Mouse (Mus musculus) cerebellum, adult 2 months (tissue): ENCODE measurements at regions not wholly inside any gene's neighbourhood (a gene's known extent, or its start where the extent isn't known, plus 50 kb on each side); places are given as distances from the start of the nearest gene placed in this dataset.
A peak's percentile ranks its signal among the peaks of the same experiment; 100 is the strongest.
"Not testable (repeated sequence)": the region's sequence is repeated elsewhere in the genome, so short reads cannot be mapped to it uniquely, and the experiment has no call there.

Source experiments
- DNase-seq, 2 experiments: peaks; one replicate each; pipeline ENCODE4 v3.0.0; 2021
- H3K27ac ChIP-seq: fragments of 200-500 bp; 2 replicates; pipeline ENCODE4 v1.5.1; 2012; ENCODE audit warnings: low read length, control low read depth, inconsistent platforms; ENCODE audit not compliant: insufficient read depth
- H3K27me3 ChIP-seq: fragments of 200-500 bp; 2 replicates; pipeline ENCODE4 v1.6.1; 2012; ENCODE audit warnings: inconsistent platforms, mild to moderate bottlenecking, low read length, moderate library complexity; ENCODE audit not compliant: control insufficient read depth, insufficient read depth
- H3K4me1 ChIP-seq: fragments of 200-500 bp; 2 replicates; pipeline ENCODE4 v1.6.1; 2011; ENCODE audit warnings: low read length; ENCODE audit not compliant: control insufficient read depth, insufficient read depth
- H3K4me3 ChIP-seq: fragments of 200-500 bp; replicated peaks from 2 replicates; pipeline ENCODE3; 2011; ENCODE audit warnings: mild to moderate bottlenecking, low read depth, low read length, control low read depth; ENCODE audit not compliant: insufficient read depth
- CTCF ChIP-seq: fragments of 200-500 bp; IDR thresholded peaks from 2 replicates; pipeline ENCODE4 v1.5.1; 2011; ENCODE audit warnings: low read depth, mild to moderate bottlenecking, control low read depth, low read length, moderate library complexity, borderline replicate concordance; ENCODE audit not compliant: insufficient read depth
- POLR2A ChIP-seq: fragments of 200-500 bp; IDR thresholded peaks from 2 replicates; pipeline ENCODE4 v1.6.1; 2011; ENCODE audit warnings: low read length, control low read depth, borderline replicate concordance; ENCODE audit not compliant: insufficient read depth
- WGBS: fragments of 180-500 bp; shearing (Covaris S2); methylation state at CpG from one replicate; pipeline ENCODE4 v1.1.7; 2018; 5-methylcytosine and 5-hydroxymethylcytosine counted together

DNA sequence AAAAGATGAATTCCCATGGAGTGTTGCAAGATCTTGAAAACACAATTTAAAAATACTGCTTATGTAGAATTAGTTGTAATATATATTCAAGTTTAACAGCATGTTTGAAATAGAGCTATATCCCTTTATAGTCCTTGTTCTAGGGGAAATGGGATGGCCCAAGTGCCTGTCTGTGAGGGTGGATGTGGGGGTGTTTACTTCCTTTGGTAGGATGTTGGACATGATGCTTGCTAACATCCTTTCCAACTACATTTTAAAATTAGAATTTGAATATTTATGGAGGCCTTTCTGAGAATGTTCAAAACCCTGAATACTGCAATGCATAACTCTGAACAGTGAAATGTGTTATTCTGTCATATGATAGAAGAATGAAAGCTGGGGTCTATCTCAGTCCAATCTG lies 903.6 kb downstream of the Gm9195 start:
- no peak for DNase-seq

DNA sequence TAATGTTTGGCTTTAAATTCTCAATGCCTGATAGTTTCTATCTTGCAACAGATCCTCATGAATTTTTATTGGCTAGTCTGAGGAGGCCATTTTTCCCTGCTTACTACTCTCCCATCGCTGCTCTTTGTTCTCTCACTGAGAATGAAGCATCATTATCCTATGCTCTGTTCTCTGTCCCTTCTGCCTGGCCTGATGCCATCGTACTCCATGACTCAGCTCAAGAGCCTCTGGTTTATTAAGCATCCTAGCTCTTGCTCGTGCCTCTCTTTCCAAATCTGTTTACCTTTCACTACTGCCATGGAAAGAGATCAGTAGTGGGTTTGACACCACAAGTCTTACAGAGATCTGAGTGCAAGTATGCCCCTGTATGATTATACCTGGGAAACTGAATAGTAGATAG lies 926.8 kb downstream of the Gm9195 start:
- DNase-seq, result no peak
- no peaks in the 10 kb centered on the region for H3K4me1 ChIP-seq
- WGBS, result 52% methylated on average over 3 of the region's 3 CpGs
- TF ChIP-seq POLR2A (no peak), CTCF (no peak)
- no peak overlapping the region for H3K27ac ChIP-seq
- no peak overlapping the region for H3K4me3 ChIP-seq
- no peaks in the 10 kb centered on the region for H3K27me3 ChIP-seq

More for the DNA sequence above, 903.6 kb downstream of the Gm9195 start:
- Histone ChIP-seq H3K4me3 (no peak overlapping the region), H3K27ac (no peak overlapping the region), H3K27me3 (no peaks in the 10 kb centered on the region), H3K4me1 (no peaks in the 10 kb centered on the region)
- no peak for TF ChIP-seq POLR2A
- TF ChIP-seq CTCF, result no peak

DNA sequence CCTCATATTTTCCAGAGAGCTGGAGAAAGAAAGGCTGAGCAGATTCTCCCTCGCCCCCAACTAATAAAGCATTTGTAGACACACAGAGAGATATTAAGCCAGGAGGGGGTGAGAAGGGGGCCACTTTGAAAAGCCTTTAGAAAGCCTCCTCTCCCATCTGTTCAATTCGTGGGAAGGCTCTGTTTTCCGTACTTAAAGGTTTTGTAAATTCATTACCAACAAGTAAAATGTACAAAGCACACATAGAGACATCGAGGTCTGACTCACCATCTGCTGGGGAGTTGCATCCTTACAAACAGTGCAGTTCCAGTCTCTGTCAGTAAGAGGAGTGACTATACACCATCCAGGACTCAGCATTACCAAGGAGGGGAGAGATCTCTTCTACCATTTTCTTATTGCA lies 929.7 kb downstream of the Gm9195 start:
- Histone ChIP-seq H3K27ac (no peak overlapping the region), H3K27me3 (no peaks in the 10 kb centered on the region), H3K4me1 (no peaks in the 10 kb centered on the region), H3K4me3 (no peak overlapping the region)
- 32% methylated on average over 4 of the region's 4 CpGs for WGBS
- TF ChIP-seq POLR2A, result no peak
- TF ChIP-seq CTCF, result no peak
- DNase-seq, result no peak

DNA sequence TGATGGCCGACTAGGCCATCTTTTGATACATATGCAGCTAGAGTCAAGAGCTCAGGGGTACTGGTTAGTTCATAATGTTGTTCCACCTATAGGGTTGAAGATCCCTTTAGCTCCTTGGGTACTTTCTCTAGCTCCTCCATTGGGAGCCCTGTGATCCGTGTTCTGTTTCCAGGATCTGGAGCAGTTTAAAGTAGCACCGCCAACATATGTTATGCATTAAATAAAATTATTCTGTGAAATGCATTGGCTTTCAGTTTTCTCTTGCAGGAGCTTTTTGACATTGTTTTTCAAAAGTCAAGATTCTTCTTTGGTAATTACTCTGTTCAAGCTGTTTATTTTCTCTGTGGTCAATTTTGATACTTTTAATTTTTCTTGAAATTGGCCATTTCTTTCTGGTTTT lies 937.3 kb downstream of the Gm9195 start:
- not testable (repeated sequence) for DNase-seq, H3K27ac ChIP-seq, H3K4me1 ChIP-seq, H3K4me3 ChIP-seq, H3K27me3 ChIP-seq
- WGBS, result 92% methylated on average over 2 of the region's 3 CpGs

DNA sequence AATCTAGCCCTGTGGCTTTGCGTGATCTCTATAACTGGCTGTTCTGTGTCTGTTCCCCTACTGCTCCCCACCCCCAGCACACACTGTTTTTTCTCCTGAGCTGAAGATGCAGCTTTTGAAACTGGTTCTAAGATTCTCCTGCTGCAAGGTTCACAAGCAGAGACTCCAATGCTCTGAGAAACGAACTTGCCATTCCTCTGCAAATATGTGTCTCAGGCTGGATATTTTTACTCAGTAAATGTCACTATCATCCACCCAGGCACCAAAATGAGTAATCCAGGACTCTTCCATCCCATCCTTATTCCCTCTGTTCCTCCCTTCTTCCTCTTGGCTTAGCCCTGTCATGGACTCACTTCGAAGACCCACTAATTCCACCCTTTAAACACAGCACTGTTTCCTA lies 943.9 kb upstream of the Fam160b2 start:
- DNase-seq, result no peak
- Histone ChIP-seq H3K4me3 (no peak overlapping the region), H3K27me3 (no peaks in the 10 kb centered on the region), H3K27ac (no peak overlapping the region), H3K4me1 (no peaks in the 10 kb centered on the region)
- 90% methylated on average over 3 of the region's 3 CpGs for WGBS
- no peak for TF ChIP-seq CTCF
- no peak for TF ChIP-seq POLR2A

DNA sequence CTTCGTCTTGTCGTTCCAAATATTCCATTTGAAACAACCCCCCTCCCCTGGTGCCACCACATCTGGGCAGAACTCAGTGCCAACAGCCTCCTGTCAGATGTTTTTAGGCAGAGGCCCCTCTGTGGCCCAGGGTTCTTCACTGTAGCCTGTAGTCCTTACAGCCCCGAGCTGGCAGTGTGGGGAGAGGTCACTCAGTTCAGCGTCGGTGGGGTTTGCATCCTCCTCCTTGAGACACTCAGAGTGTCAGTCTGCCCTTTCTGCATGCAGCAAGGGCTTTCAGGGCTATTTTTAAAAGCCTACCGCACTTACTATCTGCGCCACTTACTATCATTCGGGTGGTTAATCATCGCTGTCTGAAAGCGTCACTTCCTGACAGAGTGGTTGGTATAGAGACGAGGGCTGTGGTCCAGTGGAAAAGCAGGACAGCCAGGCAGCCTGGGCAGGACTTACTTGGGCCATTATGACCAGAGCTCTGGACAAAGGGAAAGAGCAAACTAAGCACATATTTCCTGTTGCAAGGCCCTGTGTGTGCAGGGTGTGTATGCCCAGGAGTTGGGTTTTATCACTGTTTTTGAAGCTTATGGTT lies 932.5 kb upstream of the Fam160b2 start:
- Histone ChIP-seq H3K4me1 (no peaks in the 10 kb centered on the region), H3K4me3 (no peak overlapping the region), H3K27ac (no peak overlapping the region), H3K27me3 (no peaks in the 10 kb centered on the region; the same call in 1 of the 2 replicates)
- 61% methylated on average over 11 of the region's 11 CpGs for WGBS
- TF ChIP-seq POLR2A (no peak), CTCF (no peak)
- DNase-seq, result no peak

DNA sequence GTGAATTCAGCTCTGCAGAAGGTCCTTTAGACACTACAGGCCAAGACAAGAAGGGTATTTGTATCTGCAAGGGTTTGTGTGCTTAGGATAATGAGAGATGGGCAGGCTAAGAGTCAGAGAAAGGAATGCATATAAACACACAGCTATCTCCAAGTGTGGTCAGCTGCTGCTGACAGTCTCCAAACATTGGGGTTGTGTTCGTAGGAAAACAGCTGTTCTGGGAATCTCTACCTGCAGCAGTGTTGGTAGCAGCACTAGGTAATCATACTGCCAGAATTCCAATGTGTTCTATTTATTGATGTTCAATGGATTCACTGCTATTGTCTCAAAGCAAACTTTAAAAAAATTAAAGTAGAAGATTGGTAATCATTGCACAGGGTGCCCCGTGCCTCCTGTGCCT lies 931.7 kb upstream of the Fam160b2 start:
- Histone ChIP-seq H3K4me3 (no peak overlapping the region), H3K27me3 (no peaks in the 10 kb centered on the region; the same call in 1 of the 2 replicates), H3K4me1 (no peaks in the 10 kb centered on the region), H3K27ac (no peak overlapping the region)
- WGBS, result 86% methylated on average over 2 of the region's 2 CpGs
- TF ChIP-seq CTCF (no peak), POLR2A (no peak)
- DNase-seq, result no peak

DNA sequence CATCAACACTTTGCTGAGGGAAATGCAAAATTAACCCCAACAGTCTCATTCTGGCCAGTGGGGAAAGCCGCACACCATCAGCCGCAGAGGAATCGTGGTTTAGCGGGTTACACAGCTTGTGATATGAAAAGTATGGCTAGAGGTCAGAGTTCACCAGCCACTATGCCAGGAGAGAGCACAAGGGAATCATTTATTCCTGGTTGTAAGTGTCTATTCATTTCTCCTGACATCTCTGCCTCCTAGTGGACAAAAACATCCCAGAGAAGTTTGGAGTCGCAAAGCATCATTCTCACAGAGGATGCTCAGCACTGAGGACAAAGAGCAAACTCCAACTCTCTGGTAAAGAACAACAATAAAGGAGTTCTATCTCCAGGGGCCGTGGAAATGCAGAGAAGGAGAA lies 930.8 kb upstream of the Fam160b2 start:
- no peaks in the 10 kb centered on the region; the same call in 1 of the 2 replicates for H3K27me3 ChIP-seq
- H3K4me1 ChIP-seq, result no peaks in the 10 kb centered on the region
- TF ChIP-seq POLR2A (no peak), CTCF (no peak)
- H3K27ac ChIP-seq, result no peak overlapping the region
- WGBS, result 72% methylated on average over 6 of the region's 6 CpGs
- H3K4me3 ChIP-seq, result no peak overlapping the region
- DNase-seq, result peak in 1 of 2 experiments; percentile 1

DNA sequence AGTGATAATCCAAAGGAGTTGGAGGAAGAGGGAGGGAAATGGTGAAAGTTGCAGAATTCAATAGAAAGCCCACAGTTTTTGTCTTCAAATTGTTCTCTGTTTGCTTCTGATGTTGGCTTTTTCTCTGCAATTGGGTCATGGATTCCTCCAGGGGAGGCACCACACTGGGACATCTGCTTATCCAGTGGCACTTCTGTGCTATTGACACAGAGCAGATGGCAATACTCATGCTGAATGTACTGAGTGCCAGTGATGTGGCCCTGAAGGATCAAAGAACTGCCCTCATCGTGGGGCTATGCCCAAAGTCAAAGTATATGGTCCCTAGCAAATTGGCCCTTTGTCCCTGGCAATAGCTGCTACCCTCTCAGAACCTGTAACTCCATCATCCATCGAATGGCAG lies 918.9 kb upstream of the Fam160b2 start:
- peaks cover 5% of the 10 kb centered on the region; the same call in 1 of the 2 replicates for H3K4me1 ChIP-seq
- no peak for TF ChIP-seq POLR2A
- TF ChIP-seq CTCF, result no peak
- H3K4me3 ChIP-seq, result no peak overlapping the region
- DNase-seq, result peak; percentile 23 to 58
- no peak overlapping the region for H3K27ac ChIP-seq
- 30% methylated on average over 2 of the region's 2 CpGs for WGBS
- H3K27me3 ChIP-seq, result no peaks in the 10 kb centered on the region
